Mouse (Mus musculus): ENCODE measurements at regions not wholly inside any gene's neighbourhood (a gene's known extent, or its start where the extent isn't known, plus 50 kb on each side); places are given as distances from the start of the nearest gene placed in this dataset.

- H3K4me1 ChIP-seq (ENCODE audit: control insufficient read depth, insufficient read depth, low read length): peaks cover 5% of the 10 kb centered on the region; the same call in 1 of the 2 replicates
- no peak for ATAC-seq (ENCODE audit: low read depth)
- 50% methylated on average over 7 of the region's 7 CpGs for WGBS
- H3K9ac ChIP-seq (ENCODE audit: low read depth, low read length): no peak overlapping the region
- no peak overlapping the region for H3K27ac ChIP-seq (replicated peaks; ENCODE audit: low read depth, low read length)
- peak; percentile 40 for DNase-seq (ENCODE audit: low spot score)
- no peaks in the 10 kb centered on the region for H3K27me3 ChIP-seq (replicated peaks; ENCODE audit: control insufficient read depth, insufficient read depth, low read length)
- H3K9me3 ChIP-seq (ENCODE audit: control insufficient read depth, low read length): no peaks in the 10 kb centered on the region
- no peak overlapping the region for H3K4me3 ChIP-seq (ENCODE audit: low read depth, low read length)
- no peak overlapping the region for H3K4me2 ChIP-seq (ENCODE audit: low read depth, low read length)
- H3K36me3 ChIP-seq (ENCODE audit: control insufficient read depth, insufficient read depth, low read length): no peaks in the 10 kb centered on the region
These were observed 81.5 kb upstream of the Galnt15 start for GRCm38 (mm10) chr14:31947246-31947645.

GRCm38 (mm10) chr14:31951894-31952293, 76.9 kb upstream of the Galnt15 start:
- no peak overlapping the region for H3K4me3 ChIP-seq (ENCODE audit: low read depth, low read length)
- H3K27ac ChIP-seq (replicated peaks; ENCODE audit: low read depth, low read length): no peak overlapping the region
- WGBS: 79% methylated on average over 3 of the region's 3 CpGs
- H3K9me3 ChIP-seq (ENCODE audit: control insufficient read depth, low read length): no peaks in the 10 kb centered on the region
- no peak overlapping the region for H3K9ac ChIP-seq (ENCODE audit: low read depth, low read length)
- H3K27me3 ChIP-seq (replicated peaks; ENCODE audit: control insufficient read depth, insufficient read depth, low read length): no peaks in the 10 kb centered on the region
- no peaks in the 10 kb centered on the region for H3K36me3 ChIP-seq (ENCODE audit: control insufficient read depth, insufficient read depth, low read length)
- no peaks in the 10 kb centered on the region for H3K4me1 ChIP-seq (ENCODE audit: control insufficient read depth, insufficient read depth, low read length)
- no peak for DNase-seq (ENCODE audit: low spot score)
- no peak overlapping the region for H3K4me2 ChIP-seq (ENCODE audit: low read depth, low read length)
- no peak for ATAC-seq (ENCODE audit: low read depth)

- ATAC-seq (ENCODE audit: low read depth): no peak
- DNase-seq (ENCODE audit: low spot score): no peak
- 81% methylated on average over 4 of the region's 4 CpGs for WGBS
These were observed 75.0 kb upstream of the Galnt15 start for GRCm38 (mm10) chr14:31953783-31954182.

GRCm38 (mm10) chr14:31954945-31955344, 73.8 kb upstream of the Galnt15 start:
- no peak overlapping the region for H3K27ac ChIP-seq (replicated peaks; ENCODE audit: low read depth, low read length)
- H3K9me3 ChIP-seq (ENCODE audit: control insufficient read depth, low read length): no peaks in the 10 kb centered on the region
- 3% methylated on average over 4 of the region's 4 CpGs for WGBS
- no peaks in the 10 kb centered on the region for H3K27me3 ChIP-seq (replicated peaks; ENCODE audit: control insufficient read depth, insufficient read depth, low read length)
- ATAC-seq (ENCODE audit: low read depth) (peak; percentile 62), DNase-seq (ENCODE audit: low spot score) (peak; percentile 84)
- no peak overlapping the region for H3K9ac ChIP-seq (ENCODE audit: low read depth, low read length)
- no peaks in the 10 kb centered on the region for H3K36me3 ChIP-seq (ENCODE audit: control insufficient read depth, insufficient read depth, low read length)
- no peak overlapping the region for H3K4me2 ChIP-seq (ENCODE audit: low read depth, low read length)
- H3K4me1 ChIP-seq (ENCODE audit: control insufficient read depth, insufficient read depth, low read length): no peaks in the 10 kb centered on the region
- no peak overlapping the region for H3K4me3 ChIP-seq (ENCODE audit: low read depth, low read length)

More at GRCm38 (mm10) chr14:31953783-31954182, 75.0 kb upstream of the Galnt15 start:
- Histone ChIP-seq H3K27me3 (replicated peaks; ENCODE audit: control insufficient read depth, insufficient read depth, low read length) (no peaks in the 10 kb centered on the region), H3K9ac (ENCODE audit: low read depth, low read length) (no peak overlapping the region), H3K27ac (replicated peaks; ENCODE audit: low read depth, low read length) (no peak overlapping the region), H3K9me3 (ENCODE audit: control insufficient read depth, low read length) (no peaks in the 10 kb centered on the region), H3K4me3 (ENCODE audit: low read depth, low read length) (no peak overlapping the region), H3K4me2 (ENCODE audit: low read depth, low read length) (no peak overlapping the region), H3K4me1 (ENCODE audit: control insufficient read depth, insufficient read depth, low read length) (no peaks in the 10 kb centered on the region), H3K36me3 (ENCODE audit: control insufficient read depth, insufficient read depth, low read length) (no peaks in the 10 kb centered on the region)

GRCm38 (mm10) chr14:31957211-31957638, 71.6 kb upstream of the Galnt15 start:
- no peak overlapping the region for H3K27ac ChIP-seq (replicated peaks; ENCODE audit: low read depth, low read length)
- no peak overlapping the region for H3K4me2 ChIP-seq (ENCODE audit: low read depth, low read length)
- H3K36me3 ChIP-seq (ENCODE audit: control insufficient read depth, insufficient read depth, low read length): no peaks in the 10 kb centered on the region
- 0 out of 2 replicates have a peak, but pooled peaks cover 4% of the 10 kb centered on the region for H3K4me1 ChIP-seq (ENCODE audit: control insufficient read depth, insufficient read depth, low read length)
- no peak for ATAC-seq (ENCODE audit: low read depth)
- 87% methylated on average over 10 of the region's 10 CpGs for WGBS
- H3K9me3 ChIP-seq (ENCODE audit: control insufficient read depth, low read length): no peaks in the 10 kb centered on the region
- no peaks in the 10 kb centered on the region for H3K27me3 ChIP-seq (replicated peaks; ENCODE audit: control insufficient read depth, insufficient read depth, low read length)
- DNase-seq (ENCODE audit: low spot score): no peak
- no peak overlapping the region for H3K4me3 ChIP-seq (ENCODE audit: low read depth, low read length)
- H3K9ac ChIP-seq (ENCODE audit: low read depth, low read length): no peak overlapping the region

GRCm38 (mm10) chr14:31960201-31960854, 68.5 kb upstream of the Galnt15 start:
- 84% methylated on average over 9 of the region's 9 CpGs for WGBS
- no peak overlapping the region for H3K4me3 ChIP-seq (ENCODE audit: low read depth, low read length)
- no peaks in the 10 kb centered on the region for H3K27me3 ChIP-seq (replicated peaks; ENCODE audit: control insufficient read depth, insufficient read depth, low read length)
- H3K9me3 ChIP-seq (ENCODE audit: control insufficient read depth, low read length): no peaks in the 10 kb centered on the region
- H3K9ac ChIP-seq (ENCODE audit: low read depth, low read length): no peak overlapping the region
- H3K36me3 ChIP-seq (ENCODE audit: control insufficient read depth, insufficient read depth, low read length): no peaks in the 10 kb centered on the region
- ATAC-seq (ENCODE audit: low read depth): no peak
- H3K27ac ChIP-seq (replicated peaks; ENCODE audit: low read depth, low read length): no peak overlapping the region
- DNase-seq (ENCODE audit: low spot score): no peak
- H3K4me1 ChIP-seq (ENCODE audit: control insufficient read depth, insufficient read depth, low read length): 0 out of 2 replicates have a peak, but pooled peaks cover 7% of the 10 kb centered on the region
- no peak overlapping the region for H3K4me2 ChIP-seq (ENCODE audit: low read depth, low read length)

- H3K27me3 ChIP-seq (replicated peaks; ENCODE audit: control insufficient read depth, insufficient read depth, low read length): no peaks in the 10 kb centered on the region
- H3K4me1 ChIP-seq (ENCODE audit: control insufficient read depth, insufficient read depth, low read length): 0 out of 2 replicates have a peak, but pooled peaks cover 7% of the 10 kb centered on the region
- WGBS: 68% methylated on average over 5 of the region's 5 CpGs
- H3K27ac ChIP-seq (replicated peaks; ENCODE audit: low read depth, low read length): no peak overlapping the region
- ATAC-seq (ENCODE audit: low read depth): no peak
- no peak overlapping the region for H3K4me2 ChIP-seq (ENCODE audit: low read depth, low read length)
- no peak overlapping the region for H3K9ac ChIP-seq (ENCODE audit: low read depth, low read length)
- no peak overlapping the region for H3K4me3 ChIP-seq (ENCODE audit: low read depth, low read length)
- H3K36me3 ChIP-seq (ENCODE audit: control insufficient read depth, insufficient read depth, low read length): no peaks in the 10 kb centered on the region
- H3K9me3 ChIP-seq (ENCODE audit: control insufficient read depth, low read length): no peaks in the 10 kb centered on the region
- DNase-seq (ENCODE audit: low spot score): peak; percentile 48
These were observed 67.3 kb upstream of the Galnt15 start for GRCm38 (mm10) chr14:31961442-31961841.

- 33% methylated on average over 12 of the region's 12 CpGs for WGBS
- ATAC-seq (ENCODE audit: low read depth) (no peak), DNase-seq (ENCODE audit: low spot score) (peak; percentile 23)
- Histone ChIP-seq H3K4me1 (ENCODE audit: control insufficient read depth, insufficient read depth, low read length) (0 out of 2 replicates have a peak, but pooled peaks cover 7% of the 10 kb centered on the region), H3K36me3 (ENCODE audit: control insufficient read depth, insufficient read depth, low read length) (no peaks in the 10 kb centered on the region), H3K9ac (ENCODE audit: low read depth, low read length) (no peak overlapping the region), H3K27me3 (replicated peaks; ENCODE audit: control insufficient read depth, insufficient read depth, low read length) (no peaks in the 10 kb centered on the region), H3K4me2 (ENCODE audit: low read depth, low read length) (no peak overlapping the region; the same call in 1 of the 2 replicates), H3K9me3 (ENCODE audit: control insufficient read depth, low read length) (no peaks in the 10 kb centered on the region), H3K27ac (replicated peaks; ENCODE audit: low read depth, low read length) (no peak overlapping the region), H3K4me3 (ENCODE audit: low read depth, low read length) (no peak overlapping the region)
These were observed 65.5 kb upstream of the Galnt15 start for GRCm38 (mm10) chr14:31963131-31963911.

Data from embryonic facial prominence, embryonic 14.5 days (tissue).